Mouse (Mus musculus): ENCODE results near the gene Haghl.
A peak's percentile ranks its signal among the peaks of the same experiment; 100 is the strongest.

- TF ChIP-seq CTCF (IDR thresholded peaks at IDR 0.05; ENCODE audit: extremely low read depth, insufficient read depth, low read length) = no peak
- 0 out of 2 replicates have a peak, but pooled peaks have one; percentile 12 for TF ChIP-seq POLR2A (IDR thresholded peaks at IDR 0.05; ENCODE audit: extremely low read depth, insufficient read depth, low read length)
Observed at GRCm38 (mm10) chr17:25831451-25832281, 46.2 kb upstream of the Haghl start.
